Mouse (Mus musculus) ES-Bruce4 (cell line): ENCODE results near the gene Zbtb2. TPM values are rescaled to one million over a fixed set of nuclear protein-coding genes. Genes with fewer than 3 reads are reported as not detected.

Experiments
- H3K27ac ChIP-seq: 2 replicates; pipeline ENCODE4 v1.5.1; 2012; ENCODE audit warnings: low read length, inconsistent platforms; ENCODE audit not compliant: insufficient read depth
- H3K27me3 ChIP-seq: 2 replicates; pipeline ENCODE4 v1.6.1; 2012; ENCODE audit warnings: mild to moderate bottlenecking, low read length, inconsistent platforms; ENCODE audit not compliant: control insufficient read depth, poor library complexity, insufficient read depth, severe bottlenecking
- H3K36me3 ChIP-seq: 2 replicates; pipeline ENCODE4 v1.6.1; 2012; ENCODE audit warnings: inconsistent platforms, mild to moderate bottlenecking, low read length, moderate library complexity; ENCODE audit not compliant: control insufficient read depth, poor library complexity, insufficient read depth, severe bottlenecking
- H3K4me1 ChIP-seq: one replicate; pipeline ENCODE4 v1.8.1; 2011; ENCODE audit warnings: low read length; ENCODE audit not compliant: control insufficient read depth, insufficient read depth
- H3K4me3 ChIP-seq: 2 replicates; pipeline ENCODE4 v1.5.1; 2011; ENCODE audit warnings: low read depth, mild to moderate bottlenecking, low read length
- H3K9ac ChIP-seq: 2 replicates; pipeline ENCODE4 v1.6.1; 2012; ENCODE audit warnings: low read depth, mild to moderate bottlenecking, inconsistent platforms; ENCODE audit not compliant: poor library complexity, severe bottlenecking
- H3K9me3 ChIP-seq: replicated peaks from 2 replicates; pipeline ENCODE4 v1.6.1; 2012; ENCODE audit warnings: mild to moderate bottlenecking, low read length, inconsistent platforms; ENCODE audit not compliant: control insufficient read depth, poor library complexity, insufficient read depth, severe bottlenecking
- CTCF ChIP-seq: IDR thresholded peaks from one replicate; pipeline ENCODE4 v1.8.1; 2011; ENCODE audit warnings: low read depth, low read length
- EP300 ChIP-seq: IDR thresholded peaks from 2 replicates; pipeline ENCODE4 v1.6.1; 2011; ENCODE audit warnings: low read depth, low read length; ENCODE audit not compliant: insufficient read depth
- POLR2A ChIP-seq: IDR thresholded peaks from one replicate; pipeline ENCODE4 v1.8.1; 2011; ENCODE audit warnings: low read length; ENCODE audit not compliant: insufficient read depth
- polyA plus RNA-seq: library from polyadenylated mRNA; stranded (reverse); fragments of >200 nt; gene quantifications from 2 replicates; pipeline ENCODE4 v1.2.4, GENCODE M21; 2011; ENCODE audit warnings: low read depth; ENCODE audit not compliant: missing spikeins, insufficient read depth, insufficient read length

Zbtb2 gene
- polyA plus RNA-seq, 1 experiment = 13.1 TPM

DNA sequence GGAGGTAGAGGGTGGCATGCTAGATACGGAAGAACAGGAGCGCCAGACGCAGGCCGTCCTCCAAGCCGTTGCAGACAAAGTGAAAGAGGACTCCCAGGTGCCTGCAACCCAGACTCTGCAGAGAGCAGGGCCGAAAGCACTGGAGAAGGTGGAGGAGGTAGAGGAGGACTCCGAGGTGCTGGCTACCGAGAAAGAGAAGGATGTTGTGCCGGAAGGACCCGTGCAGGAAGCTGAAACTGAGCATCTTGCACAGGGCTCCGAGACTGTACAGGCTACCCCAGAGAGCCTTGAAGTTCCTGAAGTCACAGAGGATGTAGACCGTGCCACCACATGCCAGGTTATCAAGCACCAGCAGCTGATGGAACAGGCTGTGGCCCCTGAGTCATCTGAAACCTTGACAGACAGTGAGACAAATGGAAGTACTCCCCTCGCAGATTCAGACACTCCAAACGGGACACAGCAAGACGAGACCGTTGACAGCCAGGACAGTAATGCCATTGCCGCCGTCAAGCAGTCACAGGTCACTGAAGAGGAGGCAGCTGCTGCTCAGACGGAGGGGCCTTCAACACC, 31.9 kb downstream of the Zbtb2 start:
- TF ChIP-seq POLR2A (no peak), CTCF (no peak), EP300 (no peak)
- peaks cover 72% of the 10 kb centered on the region for H3K36me3 ChIP-seq
- H3K27ac ChIP-seq = no peak overlapping the region
- H3K27me3 ChIP-seq = no peaks in the 10 kb centered on the region
- no peaks in the 10 kb centered on the region for H3K9me3 ChIP-seq
- H3K4me1 ChIP-seq = no peaks in the 10 kb centered on the region
- H3K4me3 ChIP-seq = no peak overlapping the region
- no peak overlapping the region for H3K9ac ChIP-seq

- Histone ChIP-seq H3K9ac (no peak overlapping the region), H3K4me1 (no peaks in the 10 kb centered on the region), H3K9me3 (no peaks in the 10 kb centered on the region), H3K27me3 (no peaks in the 10 kb centered on the region), H3K4me3 (no peak overlapping the region), H3K27ac (no peak overlapping the region), H3K36me3 (peaks cover 69% of the 10 kb centered on the region)
- TF ChIP-seq POLR2A (no peak), CTCF (no peak), EP300 (no peak)
Measured at GRCm38 (mm10) chr10:4354371-4355260, 33.3 kb downstream of the Zbtb2 start.

GRCm38 (mm10) chr10:4347591-4347990, 40.3 kb downstream of the Zbtb2 start:
- Histone ChIP-seq H3K4me3 (0 out of 2 replicates have a peak overlapping the region, but pooled peaks have one; percentile 1), H3K4me1 (no peaks in the 10 kb centered on the region), H3K36me3 (peaks cover 6% of the 10 kb centered on the region), H3K27ac (no peak overlapping the region), H3K9ac (no peak overlapping the region), H3K9me3 (no peaks in the 10 kb centered on the region), H3K27me3 (no peaks in the 10 kb centered on the region)
- no peak for TF ChIP-seq EP300
- TF ChIP-seq CTCF = no peak
- TF ChIP-seq POLR2A = no peak

GRCm38 (mm10) chr10:4347136-4347492, 40.8 kb downstream of the Zbtb2 start:
- H3K27ac ChIP-seq = no peak overlapping the region
- H3K9ac ChIP-seq = no peak overlapping the region
- no peaks in the 10 kb centered on the region for H3K4me1 ChIP-seq
- peaks cover 5% of the 10 kb centered on the region; the same call in 1 of the 2 replicates for H3K36me3 ChIP-seq
- no peaks in the 10 kb centered on the region for H3K9me3 ChIP-seq
- no peak overlapping the region for H3K4me3 ChIP-seq
- no peaks in the 10 kb centered on the region for H3K27me3 ChIP-seq
- TF ChIP-seq EP300 (no peak), CTCF (no peak), POLR2A (no peak)

DNA sequence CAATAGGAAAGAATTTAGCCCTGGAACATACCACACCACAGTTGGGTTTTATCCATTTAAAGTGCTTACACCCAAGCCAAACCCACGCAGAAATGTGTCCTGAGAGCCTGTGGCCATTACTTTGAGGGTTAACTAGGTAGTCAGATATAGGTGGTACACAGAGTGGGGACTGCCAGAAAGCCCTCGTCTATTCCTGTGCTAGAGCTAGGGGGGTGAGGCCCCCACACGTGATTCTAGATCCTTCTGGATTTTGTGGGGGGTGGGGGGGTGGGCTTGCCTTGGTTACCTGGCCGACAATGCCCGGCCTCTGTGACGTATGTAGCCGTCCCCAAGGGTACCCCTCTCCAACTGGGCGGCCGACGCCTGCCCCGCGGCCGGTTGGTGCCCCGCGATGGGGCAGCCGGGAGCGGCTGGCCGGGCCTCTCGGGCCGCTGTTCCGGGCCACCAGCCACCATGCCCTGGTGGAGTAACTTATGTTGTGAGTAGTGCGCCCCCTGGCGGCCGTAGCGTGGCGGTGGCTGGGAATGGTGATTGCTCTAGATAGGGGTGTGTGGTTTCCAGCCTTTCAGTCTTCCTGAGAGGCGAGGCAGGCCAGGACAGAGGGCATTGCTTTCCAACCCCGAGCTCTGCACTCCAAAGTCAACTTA, 41.3 kb downstream of the Zbtb2 start:
- Histone ChIP-seq H3K9ac (peak overlapping the region; percentile 54; the same call in 1 of the 2 replicates), H3K4me3 (no peak overlapping the region), H3K36me3 (peaks cover 2% of the 10 kb centered on the region; the same call in 1 of the 2 replicates), H3K27me3 (no peaks in the 10 kb centered on the region), H3K4me1 (no peaks in the 10 kb centered on the region), H3K27ac (no peak overlapping the region), H3K9me3 (no peaks in the 10 kb centered on the region)
- no peak for TF ChIP-seq EP300
- TF ChIP-seq CTCF = peak; percentile 90

GRCm38 (mm10) chr10:4341430-4341829, 46.5 kb downstream of the Zbtb2 start:
- no peaks in the 10 kb centered on the region for H3K9me3 ChIP-seq
- peaks cover 2% of the 10 kb centered on the region; the same call in 1 of the 2 replicates for H3K36me3 ChIP-seq
- no peak overlapping the region for H3K4me3 ChIP-seq
- peaks cover 10% of the 10 kb centered on the region for H3K4me1 ChIP-seq
- H3K27ac ChIP-seq = peak overlapping the region; percentile 33
- peak; percentile 44 for TF ChIP-seq CTCF
- no peak for TF ChIP-seq EP300
- no peaks in the 10 kb centered on the region for H3K27me3 ChIP-seq
- peak overlapping the region; percentile 48; the same call in 1 of the 2 replicates for H3K9ac ChIP-seq
